Mouse (Mus musculus) heart, postnatal 14 days (tissue): ENCODE measurements around the gene Nckap1. TPM values are rescaled to one million over a fixed set of nuclear protein-coding genes. Genes with fewer than 3 reads are reported as not detected.

Experiments
- microRNA-seq, 2 experiments: library from miRNA; unstranded; fragments of <30 nt; microRNA quantifications; one replicate each; pipeline ENCODE4 v1.2.0; 2021 to 2022
- total RNA-seq, 2 experiments: library from RNA; stranded (reverse); gene quantifications; 2 replicates each; pipeline ENCODE4 v1.2.3; 2021

Nckap1 gene
- total RNA-seq, 2 experiments from 2014 or later = 69.9 to 72.2 TPM

Small RNA genes lying within 50 kb of the gene (microRNA-seq; reads per million reads assigned to microRNA genes)
- gene Mir684-1 = 0 reads per million in 2 experiments

Other genes with a start within 250 kb of the Nckap1 start
- 1 to 10 TPM; 5.4 to 6.0 TPM for gene Frzb, start 133.8 kb downstream of the Nckap1 start, total RNA-seq
- gene Dusp19, start 35.7 kb upstream of the Nckap1 start, total RNA-seq = 1 to 10 TPM; 7.5 to 9.5 TPM
- gene Nup35, start 35.9 kb upstream of the Nckap1 start, total RNA-seq = 1 to 10 TPM; 6.6 to 7.6 TPM